Mouse (Mus musculus) forebrain, embryonic 10.5 days (tissue): ENCODE data around the gene Lgr4. TPM values are rescaled to one million over a fixed set of nuclear protein-coding genes. Genes with fewer than 3 reads are reported as not detected.

ENCODE experiments used
- DNase-seq: peaks from one replicate; pipeline ENCODE4 v3.0.0-alpha.2; 2017; ENCODE audit warnings: low spot score; ENCODE audit errors: extremely low spot score
- H3K27ac ChIP-seq: fragments of 300-500 bp; sonication (generic); 2 replicates; pipeline ENCODE4 v1.5.1; 2016; ENCODE audit warnings: mild to moderate bottlenecking
- H3K27me3 ChIP-seq: fragments of 300-500 bp; sonication (generic); 2 replicates; pipeline ENCODE4 v1.6.1; 2016; ENCODE audit warnings: mild to moderate bottlenecking; ENCODE audit not compliant: poor library complexity, severe bottlenecking
- H3K36me3 ChIP-seq: fragments of 300-500 bp; sonication (generic); replicated peaks from 2 replicates; pipeline ENCODE4 v1.6.1; 2016; ENCODE audit warnings: mild to moderate bottlenecking, moderate library complexity
- H3K4me1 ChIP-seq: fragments of 300-500 bp; sonication (generic); 2 replicates; pipeline ENCODE4 v1.6.1; 2016
- H3K4me3 ChIP-seq: fragments of 300-500 bp; sonication (generic); 2 replicates; pipeline ENCODE4 v1.5.1; 2016; ENCODE audit warnings: mild to moderate bottlenecking, moderate library complexity
- H3K9me3 ChIP-seq: fragments of 300-500 bp; sonication (generic); 2 replicates; pipeline ENCODE4 v1.6.1; 2016; ENCODE audit warnings: mild to moderate bottlenecking, moderate library complexity
- WGBS: fragments of 180-500 bp; shearing (Covaris S2); methylation state at CpG from one replicate; pipeline ENCODE4 v1.1.7; 2016; 5-methylcytosine and 5-hydroxymethylcytosine counted together
- polyA plus RNA-seq: library from polyadenylated mRNA; unstranded; fragments of >200 nt; fragmentation: Nextera tagmentation; extraction: Ambion mirVana; gene quantifications from 2 replicates; pipeline ENCODE4 v1.2.1, GENCODE M21; 2016

Gene Lgr4
- polyA plus RNA-seq, 1 experiment from 2014 or later: 7.2 TPM

DNA sequence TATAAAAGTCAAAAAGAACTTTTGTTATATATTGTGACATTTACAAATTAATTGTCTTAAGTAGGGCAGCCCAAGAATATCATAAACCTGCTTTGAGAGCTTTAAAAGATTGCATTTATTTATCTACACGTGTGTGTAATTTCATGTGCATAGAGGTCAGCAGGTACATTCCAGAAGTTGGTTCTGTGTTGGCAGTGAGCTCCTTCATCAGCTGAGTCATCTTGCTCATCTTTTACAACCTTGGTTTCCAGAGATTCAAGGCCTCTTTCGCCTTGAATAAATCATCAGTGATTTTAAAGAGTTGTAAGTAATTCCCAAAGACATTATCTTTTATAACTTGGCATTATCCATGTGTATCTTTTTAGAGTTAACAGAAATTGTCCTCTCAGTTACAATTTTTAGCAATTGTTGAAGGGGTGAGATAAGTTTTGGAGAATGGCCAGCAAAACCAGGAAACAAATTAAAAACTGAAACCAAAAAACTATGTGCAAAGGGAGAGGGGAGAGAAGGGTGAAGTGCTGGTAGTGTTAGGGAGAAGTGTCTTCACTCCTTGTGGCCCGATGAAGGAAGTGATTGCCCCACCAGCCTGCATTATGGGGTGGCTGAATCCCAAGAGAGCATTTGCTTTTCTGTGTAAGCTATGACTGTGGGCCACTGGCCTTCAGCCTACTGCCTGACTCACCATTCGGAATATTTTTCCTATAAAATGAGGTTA, 41.4 kb downstream of the Lgr4 start:
- WGBS: 91% methylated on average over 4 of the region's 4 CpGs
- Histone ChIP-seq H3K4me1 (peaks cover 33% of the 10 kb centered on the region), H3K36me3 (no peaks in the 10 kb centered on the region), H3K4me3 (no peak overlapping the region), H3K9me3 (no peaks in the 10 kb centered on the region), H3K27me3 (peaks cover 81% of the 10 kb centered on the region), H3K27ac (no peak overlapping the region)
- DNase-seq: no peak

DNA sequence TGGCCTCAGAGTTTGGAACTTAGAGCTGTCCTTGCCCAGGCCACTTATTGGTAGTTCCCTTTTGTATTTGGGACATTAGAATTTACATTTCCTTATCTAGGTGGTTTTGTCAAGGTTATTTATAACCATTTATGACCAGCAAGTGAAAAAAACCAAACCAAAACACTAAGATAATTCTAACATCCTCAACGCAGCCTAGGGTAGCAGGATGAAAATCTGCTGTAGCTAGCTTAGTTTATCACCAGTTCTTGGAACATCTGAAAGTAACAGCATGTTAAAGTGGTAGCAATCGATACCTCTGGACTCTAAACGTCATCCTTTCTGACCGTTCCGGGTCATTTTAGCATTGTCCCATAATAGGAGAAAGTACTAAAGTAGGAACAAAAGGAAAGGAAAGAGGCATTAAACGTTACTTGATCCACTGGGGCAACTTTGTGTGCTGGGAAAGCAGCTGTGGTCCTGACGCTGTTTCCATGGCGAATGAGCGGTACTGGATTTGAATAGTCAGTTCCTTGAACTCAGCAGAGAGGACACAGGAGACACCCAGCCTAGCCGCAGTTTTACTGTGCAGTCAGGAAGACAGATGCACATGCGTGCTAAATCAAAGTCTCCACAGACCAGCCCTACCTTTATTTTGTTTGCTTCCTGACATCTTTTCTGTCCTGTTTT, 42.1 kb downstream of the Lgr4 start:
- H3K27me3 ChIP-seq: peaks cover 81% of the 10 kb centered on the region
- WGBS: 51% methylated on average over 11 of the region's 11 CpGs

GRCm38 (mm10) chr2:109960246-109960645, 42.8 kb downstream of the Lgr4 start:
- no peak overlapping the region for H3K27ac ChIP-seq
- WGBS: 59% methylated on average over 3 of the region's 3 CpGs
- H3K27me3 ChIP-seq: peaks cover 79% of the 10 kb centered on the region
- H3K4me3 ChIP-seq: no peak overlapping the region
- H3K4me1 ChIP-seq: peaks cover 24% of the 10 kb centered on the region
- no peaks in the 10 kb centered on the region for H3K36me3 ChIP-seq
- DNase-seq: no peak
- no peaks in the 10 kb centered on the region for H3K9me3 ChIP-seq

More for the DNA sequence above, 42.1 kb downstream of the Lgr4 start:
- DNase-seq: peak; percentile 33
- Histone ChIP-seq H3K4me1 (peaks cover 31% of the 10 kb centered on the region), H3K4me3 (no peak overlapping the region), H3K9me3 (no peaks in the 10 kb centered on the region), H3K27ac (no peak overlapping the region), H3K36me3 (no peaks in the 10 kb centered on the region)

DNA sequence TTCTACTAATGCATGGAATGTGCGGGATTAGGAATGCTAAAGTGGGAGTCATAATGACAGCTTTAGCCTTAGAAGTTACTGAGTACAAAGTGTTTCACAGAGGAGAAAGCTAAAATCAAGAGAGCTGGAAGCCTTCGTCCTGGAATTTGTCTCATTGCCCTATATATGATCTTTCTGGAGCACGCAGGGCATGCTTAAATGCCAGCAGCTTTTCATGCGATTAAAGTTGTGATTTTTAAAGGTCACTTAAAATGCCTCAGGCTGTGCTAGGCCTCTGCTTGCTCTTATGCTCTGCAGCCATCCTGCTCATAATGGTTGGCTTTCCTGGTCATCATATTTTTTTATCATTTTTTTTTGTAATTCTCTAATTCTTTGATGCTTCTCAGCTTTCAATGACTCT, 43.7 kb downstream of the Lgr4 start:
- 72% methylated on average over 4 of the region's 4 CpGs for WGBS
- Histone ChIP-seq H3K36me3 (no peaks in the 10 kb centered on the region), H3K4me3 (no peak overlapping the region), H3K4me1 (peaks cover 20% of the 10 kb centered on the region), H3K9me3 (no peaks in the 10 kb centered on the region), H3K27ac (no peak overlapping the region), H3K27me3 (peaks cover 77% of the 10 kb centered on the region)
- DNase-seq: no peak

DNA sequence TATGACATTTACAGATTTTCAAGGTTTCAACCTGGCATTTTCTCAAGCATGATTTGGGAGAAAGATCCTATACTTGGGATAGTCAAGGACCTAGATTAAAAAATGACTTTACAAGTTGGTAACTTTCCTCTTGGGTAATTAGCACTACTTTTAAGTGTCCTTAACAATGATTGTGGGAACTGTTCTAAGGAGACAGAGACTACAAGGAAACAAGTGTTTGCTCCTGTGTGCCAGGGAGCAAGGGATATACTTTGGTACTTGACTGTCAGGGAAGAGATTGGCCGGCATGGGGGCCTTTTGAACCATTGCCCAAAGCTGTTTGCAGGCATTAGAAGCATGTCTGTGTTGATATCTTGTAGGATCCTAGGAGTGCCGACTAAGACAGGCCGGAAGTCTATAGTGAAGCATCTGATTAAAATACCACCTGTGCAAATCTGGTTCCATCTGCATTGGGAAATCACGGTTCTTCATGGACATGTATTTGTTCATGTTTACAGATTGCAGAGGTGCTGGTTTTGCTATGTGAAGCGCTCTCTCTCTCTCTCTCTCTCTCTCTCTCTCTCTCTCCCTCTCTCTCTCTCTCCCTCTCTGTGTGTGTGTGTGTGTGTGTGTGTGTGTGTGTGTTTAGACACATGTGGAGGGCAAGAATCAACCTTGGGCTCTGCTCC, 46.3 kb downstream of the Lgr4 start:
- 89% methylated on average over 5 of the region's 5 CpGs for WGBS
- H3K27me3 ChIP-seq: peaks cover 56% of the 10 kb centered on the region

DNA sequence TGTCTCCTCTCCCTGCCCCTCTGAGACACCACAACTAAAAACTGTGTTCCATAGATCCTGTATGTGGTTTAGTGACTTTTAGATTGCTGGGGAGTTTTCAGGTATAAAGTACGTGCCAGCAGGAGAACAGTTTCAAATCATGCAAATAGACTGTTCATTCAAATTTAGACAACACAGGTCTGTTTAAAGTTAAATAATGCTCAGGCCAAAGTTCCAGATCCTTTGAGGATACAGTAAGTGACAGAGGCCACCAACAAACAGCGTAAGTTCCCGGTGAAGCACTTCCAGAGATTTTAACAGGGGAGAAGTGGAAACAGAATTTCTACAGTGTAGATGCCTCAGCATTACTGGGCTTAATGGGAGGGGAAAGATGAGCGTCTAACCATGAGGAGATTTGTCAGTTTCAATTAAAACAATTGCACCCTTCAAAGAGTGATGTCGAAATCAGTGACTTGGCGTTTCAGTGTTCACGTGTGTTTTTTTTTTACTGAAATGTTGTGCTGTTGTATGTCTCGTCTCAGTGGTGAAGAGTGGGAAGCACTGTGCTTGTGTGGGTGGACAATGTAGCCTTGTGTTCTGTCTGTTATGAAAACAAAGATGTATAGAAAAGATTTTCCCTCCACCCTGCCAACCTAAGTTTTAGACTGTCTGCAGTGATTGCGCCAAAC, 48.4 kb downstream of the Lgr4 start:
- peaks cover 70% of the 10 kb centered on the region for H3K27me3 ChIP-seq
- 92% methylated on average over 9 of the region's 9 CpGs for WGBS
- peaks cover 15% of the 10 kb centered on the region for H3K4me1 ChIP-seq
- no peaks in the 10 kb centered on the region for H3K9me3 ChIP-seq
- no peaks in the 10 kb centered on the region for H3K36me3 ChIP-seq
- H3K4me3 ChIP-seq: no peak overlapping the region
- no peak overlapping the region for H3K27ac ChIP-seq
- DNase-seq: no peak

More for the DNA sequence above, 46.3 kb downstream of the Lgr4 start:
- DNase-seq: no peak
- H3K36me3 ChIP-seq: no peaks in the 10 kb centered on the region
- peaks cover 20% of the 10 kb centered on the region for H3K4me1 ChIP-seq
- no peak overlapping the region for H3K4me3 ChIP-seq
- no peak overlapping the region for H3K27ac ChIP-seq
- H3K9me3 ChIP-seq: no peaks in the 10 kb centered on the region

DNA sequence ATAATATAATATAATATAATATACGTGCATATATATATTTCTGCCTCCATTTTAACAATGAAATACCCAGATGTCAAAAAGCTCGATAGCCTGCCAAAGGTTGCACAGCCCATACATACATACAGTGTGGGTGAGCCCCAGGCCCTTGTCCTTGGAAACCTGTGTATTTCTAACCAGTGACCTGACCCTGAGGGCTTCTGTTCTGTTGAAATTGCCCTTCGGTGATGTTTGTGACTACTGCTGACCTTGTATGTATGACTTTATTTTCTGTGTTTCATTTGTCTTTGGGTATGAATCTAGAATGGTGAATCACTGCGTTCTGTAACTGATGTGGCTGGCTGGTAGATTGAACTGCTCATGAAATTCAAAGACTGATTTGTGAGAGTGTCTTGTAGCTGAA, 49.4 kb downstream of the Lgr4 start:
- H3K9me3 ChIP-seq: no peaks in the 10 kb centered on the region
- no peaks in the 10 kb centered on the region for H3K36me3 ChIP-seq
- H3K27me3 ChIP-seq: peaks cover 65% of the 10 kb centered on the region
- no peak for DNase-seq
- no peak overlapping the region for H3K27ac ChIP-seq
- WGBS: 92% methylated on average over 4 of the region's 4 CpGs
- H3K4me1 ChIP-seq: peaks cover 14% of the 10 kb centered on the region
- H3K4me3 ChIP-seq: no peak overlapping the region

DNA sequence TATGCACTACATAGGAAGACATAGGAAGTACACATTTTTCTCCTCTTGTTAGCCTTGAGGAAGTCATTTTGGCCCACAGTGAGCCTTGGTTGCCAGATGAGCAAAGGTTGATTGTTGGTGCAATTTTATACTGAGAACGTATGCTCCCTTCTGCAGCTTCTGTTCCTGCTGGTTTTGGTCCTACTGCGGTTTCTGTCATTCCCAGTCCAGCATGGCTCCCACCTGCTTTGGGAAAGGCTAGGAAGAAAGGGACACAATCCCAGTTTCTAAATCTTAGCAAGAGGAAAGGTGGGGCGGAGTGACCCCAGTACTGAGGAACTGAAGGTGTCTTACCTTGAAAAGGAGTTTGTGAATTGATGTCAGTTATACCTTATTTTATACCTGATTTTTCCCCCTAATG, 51.9 kb downstream of the Lgr4 start:
- H3K27ac ChIP-seq: no peak overlapping the region
- H3K27me3 ChIP-seq: peaks cover 40% of the 10 kb centered on the region
- no peak overlapping the region for H3K4me3 ChIP-seq
- H3K36me3 ChIP-seq: no peaks in the 10 kb centered on the region
- H3K4me1 ChIP-seq: peaks cover 14% of the 10 kb centered on the region
- no peaks in the 10 kb centered on the region for H3K9me3 ChIP-seq
- no peak for DNase-seq
- WGBS: 88% methylated on average over 3 of the region's 3 CpGs

DNA sequence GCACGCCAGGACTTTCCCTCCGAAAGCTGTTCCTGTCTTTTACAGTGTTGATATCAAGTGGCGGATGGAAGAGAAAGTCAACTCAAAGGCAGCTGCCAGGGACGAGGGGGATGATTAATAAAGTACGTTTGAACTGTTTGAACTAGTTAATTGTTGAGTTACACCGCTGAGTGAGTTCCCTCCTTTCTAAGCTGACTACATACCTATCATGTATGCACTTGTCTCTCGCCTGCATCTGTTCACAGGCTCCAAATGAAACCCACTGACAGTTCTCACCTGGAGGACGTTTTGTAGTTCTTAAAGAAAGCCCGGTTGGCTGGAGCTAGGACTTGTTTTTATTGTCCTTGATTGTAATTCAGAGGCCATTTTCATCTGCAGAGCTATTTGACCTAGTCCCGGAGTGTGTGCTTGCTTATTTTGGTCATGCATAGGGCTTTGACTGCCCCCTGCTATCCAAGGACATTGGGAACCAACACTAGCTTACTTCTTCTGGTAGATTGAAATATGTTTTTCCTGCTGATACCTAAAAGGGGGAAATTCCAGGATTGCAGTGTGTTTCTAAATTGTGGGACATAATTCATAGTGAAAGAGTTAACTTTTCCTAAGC, 52.6 kb downstream of the Lgr4 start:
- H3K27me3 ChIP-seq: peaks cover 35% of the 10 kb centered on the region
- no peak for DNase-seq
- H3K36me3 ChIP-seq: no peaks in the 10 kb centered on the region
- WGBS: 81% methylated on average over 10 of the region's 10 CpGs
- H3K9me3 ChIP-seq: no peaks in the 10 kb centered on the region
- H3K4me1 ChIP-seq: peaks cover 14% of the 10 kb centered on the region
- no peak overlapping the region for H3K27ac ChIP-seq
- H3K4me3 ChIP-seq: no peak overlapping the region

DNA sequence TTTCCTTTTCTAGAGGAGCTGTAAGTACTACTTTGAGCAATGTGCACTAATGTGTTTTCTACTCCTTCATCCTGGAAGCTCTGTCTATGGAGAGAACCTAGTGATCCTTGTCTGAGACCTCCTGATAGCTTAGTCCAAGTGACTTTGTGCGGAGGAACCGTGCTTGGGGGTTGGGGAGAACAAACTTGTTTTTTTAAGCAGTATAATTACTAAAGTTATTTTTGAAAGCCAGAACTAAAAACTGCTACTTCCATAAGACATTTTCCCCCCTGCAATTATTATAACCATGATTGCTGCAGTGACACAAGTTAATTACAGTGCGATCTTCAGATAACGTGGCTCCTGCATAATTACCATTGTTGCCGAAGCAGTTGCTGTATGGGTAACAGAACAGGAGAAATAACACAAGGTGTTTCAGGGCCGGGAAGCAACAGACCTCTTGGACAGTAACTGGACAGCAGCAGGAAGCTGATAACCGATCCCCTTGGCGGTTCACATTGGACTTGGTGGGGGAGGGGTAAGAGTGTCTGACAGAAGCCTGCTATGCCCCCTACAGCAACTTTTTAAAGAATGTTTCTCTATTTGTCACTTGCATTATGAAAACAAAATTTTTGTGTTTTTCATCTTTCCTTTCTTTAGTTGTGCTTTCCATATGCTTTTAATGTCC, 53.4 kb downstream of the Lgr4 start:
- Histone ChIP-seq H3K27ac (no peak overlapping the region), H3K27me3 (peaks cover 30% of the 10 kb centered on the region), H3K9me3 (no peaks in the 10 kb centered on the region), H3K4me1 (peaks cover 14% of the 10 kb centered on the region), H3K36me3 (0 out of 2 replicates have a peak, but pooled peaks cover 3% of the 10 kb centered on the region), H3K4me3 (no peak overlapping the region)
- WGBS: 79% methylated on average over 8 of the region's 8 CpGs
- no peak for DNase-seq

DNA sequence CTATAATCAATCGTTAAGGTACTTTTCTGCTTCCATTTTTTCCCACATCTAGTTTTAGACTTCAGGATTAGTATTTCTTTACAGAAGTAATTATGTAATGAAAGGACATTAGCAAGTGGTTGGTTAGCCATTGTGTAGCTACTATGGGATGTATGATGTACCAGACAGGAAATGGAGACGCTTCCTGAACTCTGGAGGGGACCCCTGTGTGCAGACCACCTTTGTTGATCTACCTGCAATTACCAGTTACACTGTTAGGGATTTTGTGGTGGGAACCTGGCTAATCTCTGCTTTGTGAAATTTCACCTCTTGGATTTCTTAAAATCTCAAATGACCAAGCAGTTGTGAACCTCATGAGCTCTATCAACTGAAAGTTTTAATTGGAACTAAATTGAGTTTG, 54.9 kb downstream of the Lgr4 start:
- Histone ChIP-seq H3K4me1 (peaks cover 14% of the 10 kb centered on the region), H3K9me3 (no peaks in the 10 kb centered on the region), H3K36me3 (0 out of 2 replicates have a peak, but pooled peaks cover 3% of the 10 kb centered on the region), H3K4me3 (no peak overlapping the region), H3K27ac (no peak overlapping the region), H3K27me3 (peaks cover 26% of the 10 kb centered on the region)
- WGBS: 72% methylated on average over 2 of the region's 2 CpGs
- DNase-seq: no peak

- DNase-seq: no peak
- 0 out of 2 replicates have a peak, but pooled peaks cover 3% of the 10 kb centered on the region for H3K36me3 ChIP-seq
- no peak overlapping the region for H3K4me3 ChIP-seq
- H3K27ac ChIP-seq: no peak overlapping the region
- WGBS: 72% methylated on average over 7 of the region's 7 CpGs
- H3K27me3 ChIP-seq: peaks cover 30% of the 10 kb centered on the region
- peaks cover 14% of the 10 kb centered on the region for H3K4me1 ChIP-seq
- H3K9me3 ChIP-seq: no peaks in the 10 kb centered on the region
These were observed 55.5 kb downstream of the Lgr4 start for GRCm38 (mm10) chr2:109972922-109973321.
